Mouse (Mus musculus): Measurements from ENCODE around the gene Myh6.

DNA sequence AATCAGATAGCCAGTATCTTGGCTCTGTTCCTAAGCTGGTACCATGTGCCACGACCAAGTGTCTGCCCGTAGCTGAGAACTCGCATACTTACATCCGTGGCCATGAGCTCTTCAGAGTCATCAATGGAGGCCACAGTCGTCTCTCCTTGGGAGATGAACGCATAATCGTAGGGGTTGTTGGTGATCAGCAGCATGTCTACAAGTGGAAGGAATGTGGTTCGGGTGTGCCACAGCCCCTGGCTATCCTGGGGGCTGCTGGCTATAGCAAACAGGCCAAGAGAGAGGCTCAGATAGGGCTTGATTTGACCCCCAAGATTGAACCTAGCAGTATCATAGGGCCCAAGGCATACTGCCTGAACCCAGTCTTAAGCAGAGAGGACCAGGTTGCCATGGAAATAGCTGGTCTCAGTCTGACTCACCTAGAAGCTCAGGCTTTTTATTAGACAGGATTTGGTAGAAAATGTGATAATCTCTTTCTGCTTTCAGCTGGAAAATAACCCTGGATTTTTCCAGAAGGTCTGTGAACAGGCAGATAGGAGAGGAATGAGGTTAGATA is 23.2 kb upstream of the Myh6 start:
- TF ChIP-seq GATA1 (IDR thresholded peaks at IDR 0.05; ENCODE audit: borderline replicate concordance, low read length) (no peak), FLI1 (IDR thresholded peaks at IDR 0.05; ENCODE audit: low read length) (no peak)

Measured in megakaryocyte, embryonic 14.5 days (primary cell).